8 mouse cellular contexts compared by ENCODE assay signal in genomic region chr9:106685249-106686101, GRCm38 (mm10). TPM values are rescaled to one million over a fixed set of nuclear protein-coding genes. Genes with fewer than 3 reads are reported as not detected.
DNase-seq lines count a peak whose midpoint lies in the region; ATAC-seq and TF ChIP-seq lines count a peak whose summit lies in the region.

TSS of gene Tex264 (minus strand) at chr9:106685927.

- peaks cover 22% of the 10 kb centered on the region for H3K36me3 ChIP-seq in forebrain, embryonic 10.5 days (replicated peaks)
- H3K36me3 ChIP-seq in heart, embryonic 15.5 days: peaks cover 10% of the 10 kb centered on the region
- no peaks in the 10 kb centered on the region for H3K36me3 ChIP-seq in liver, postnatal 0 days (replicated peaks; ENCODE audit: insufficient read depth, low read length)
- peaks cover 10% of the 10 kb centered on the region; the same call in 1 of the 2 replicates for H3K36me3 ChIP-seq in neural tube, embryonic 14.5 days (ENCODE audit: control insufficient read depth, insufficient read depth, low read length)

- TF ChIP-seq CTCF in liver, postnatal 0 days (IDR thresholded peaks at IDR 0.05; ENCODE audit: low read depth): no peak

- peaks cover 33% of the 10 kb centered on the region for H3K4me1 ChIP-seq in forebrain, embryonic 10.5 days
- H3K4me1 ChIP-seq in heart, embryonic 15.5 days (replicated peaks): peaks cover 19% of the 10 kb centered on the region
- H3K4me1 ChIP-seq in liver, postnatal 0 days (ENCODE audit: insufficient read depth): peaks cover 19% of the 10 kb centered on the region
- peaks cover 7% of the 10 kb centered on the region; the same call in 1 of the 2 replicates for H3K4me1 ChIP-seq in neural tube, embryonic 14.5 days (ENCODE audit: control insufficient read depth, insufficient read depth, low read length)

- DNase-seq in CD8-positive naive resting alpha-beta T cell, adult 2 months (ENCODE audit: low read depth in 2 of 2, low spot score in 2 of 2): peak; percentile 58 to 64
- DNase-seq in c-Kit-negative CD71-positive TER-119-positive erythroid progenitor cells, embryonic 14.5 days (ENCODE audit: low read depth, low spot score): peak; percentile 9
- DNase-seq in forebrain, embryonic 10.5 days (ENCODE audit: extremely low spot score, low spot score): peak; percentile 68
- DNase-seq in kidney, postnatal 36 days: peak; percentile 91 to 95
- DNase-seq in liver, postnatal 0 days: peak; percentile 83
- peak; percentile 91 for DNase-seq in testis, postnatal 10 days (ENCODE audit: low spot score)

- H3K4me2 ChIP-seq in heart, embryonic 15.5 days: peak within 1 kb of the TSS; percentile 89
- peak within 1 kb of the TSS; percentile 99 for H3K4me2 ChIP-seq in liver, postnatal 0 days (ENCODE audit: low read depth, low read length)
- peak within 1 kb of the TSS; percentile 98 for H3K4me2 ChIP-seq in neural tube, embryonic 14.5 days (ENCODE audit: low read depth, low read length)

- peak; percentile 85 for ATAC-seq in heart, embryonic 15.5 days (replicated peaks; ENCODE audit: insufficient number of reproducible peaks, insufficient read depth, low FRiP score, low read depth)
- peak; percentile 84 for ATAC-seq in liver, postnatal 0 days
- peak; percentile 93 for ATAC-seq in neural tube, embryonic 14.5 days (ENCODE audit: low read depth)

- no peaks in the 10 kb centered on the region for H3K27me3 ChIP-seq in forebrain, embryonic 10.5 days (ENCODE audit: poor library complexity, severe bottlenecking)
- H3K27me3 ChIP-seq in heart, embryonic 15.5 days: no peaks in the 10 kb centered on the region
- no peaks in the 10 kb centered on the region for H3K27me3 ChIP-seq in liver, postnatal 0 days (ENCODE audit: insufficient read depth, low read length)
- H3K27me3 ChIP-seq in neural tube, embryonic 14.5 days (ENCODE audit: control insufficient read depth, insufficient read depth, low read length): no peaks in the 10 kb centered on the region

- no peak for TF ChIP-seq EP300 in liver, postnatal 0 days (IDR thresholded peaks at IDR 0.05; ENCODE audit: low read depth)

- peak within 1 kb of the TSS; percentile 74 for H3K9ac ChIP-seq in heart, embryonic 15.5 days
- peak within 1 kb of the TSS; percentile 76 for H3K9ac ChIP-seq in liver, postnatal 0 days (replicated peaks)
- peak within 1 kb of the TSS; percentile 86 for H3K9ac ChIP-seq in neural tube, embryonic 14.5 days (replicated peaks; ENCODE audit: low read depth, low read length)

- WGBS in forebrain, embryonic 10.5 days: under 1% methylated on average over 86 of the region's 86 CpGs
- WGBS in heart, embryonic 15.5 days: under 1% methylated on average over 84 of the region's 86 CpGs
- under 1% methylated on average over 69 of the region's 86 CpGs for WGBS in liver, postnatal 0 days (ENCODE audit: insufficient replicate concordance)
- WGBS in neural tube, embryonic 14.5 days: under 1% methylated on average over 67 of the region's 86 CpGs

- no peaks in the 10 kb centered on the region for H3K9me3 ChIP-seq in forebrain, embryonic 10.5 days
- no peaks in the 10 kb centered on the region for H3K9me3 ChIP-seq in heart, embryonic 15.5 days (replicated peaks)
- no peaks in the 10 kb centered on the region for H3K9me3 ChIP-seq in liver, postnatal 0 days (ENCODE audit: low read length)
- no peaks in the 10 kb centered on the region for H3K9me3 ChIP-seq in neural tube, embryonic 14.5 days (ENCODE audit: control insufficient read depth, low read length)

- peak within 1 kb of the TSS; percentile 73 for H3K4me3 ChIP-seq in forebrain, embryonic 10.5 days
- H3K4me3 ChIP-seq in heart, embryonic 15.5 days: peak within 1 kb of the TSS; percentile 76
- H3K4me3 ChIP-seq in liver, postnatal 0 days (ENCODE audit: low read depth, low read length): peak within 1 kb of the TSS; percentile 77
- peak within 1 kb of the TSS; percentile 85 for H3K4me3 ChIP-seq in neural tube, embryonic 14.5 days (ENCODE audit: low read depth, low read length)

- peak within 1 kb of the TSS; percentile 87 for H3K27ac ChIP-seq in forebrain, embryonic 10.5 days
- H3K27ac ChIP-seq in heart, embryonic 15.5 days: peak within 1 kb of the TSS; percentile 80
- H3K27ac ChIP-seq in liver, postnatal 0 days (ENCODE audit: low read depth): peak within 1 kb of the TSS; percentile 77
- peak within 1 kb of the TSS; percentile 35; the same call in 1 of the 2 replicates for H3K27ac ChIP-seq in neural tube, embryonic 14.5 days (ENCODE audit: low read depth, low read length)

RNA-seq across cellular contexts. Expression of gene Tex264, which starts in this region (rescaled TPM):
- 25.6 and 26.5 TPM in 2 replicates for polyA plus RNA-seq in forebrain, embryonic 10.5 days (2016; fragmentation: Nextera tagmentation; extraction: Ambion mirVana)
- polyA plus RNA-seq in heart, embryonic 15.5 days (2015; fragmentation: Nextera tagmentation; extraction: Ambion mirVana): 40.1 and 48.8 TPM in 2 replicates
- 25.6 and 33.1 TPM in 2 replicates for polyA plus RNA-seq in liver, postnatal 0 days (2015; fragmentation: Nextera tagmentation; extraction: Ambion mirVana)
- 62.2 and 67.2 TPM in 2 replicates for polyA plus RNA-seq in neural tube, embryonic 14.5 days (2014; fragmentation: Nextera tagmentation; extraction: Ambion mirVana)

Comparison
In these comparisons a context has a peak if more than half of its experiments do, and no peak if none do; other contexts are left out.
1. Peak in every context shown above with its lines: DNase-seq, ATAC-seq, H3K4me3 ChIP-seq and H3K27ac ChIP-seq.
2. DNase-seq: peak in every context shown above with its lines; median percentile 93 in kidney, postnatal 36 days; 91 in testis, postnatal 10 days; 83 in liver, postnatal 0 days; 68 in forebrain, embryonic 10.5 days; 61 in CD8-positive naive resting alpha-beta T cell, adult 2 months; 9 in c-Kit-negative CD71-positive TER-119-positive erythroid progenitor cells, embryonic 14.5 days.
3. H3K27ac ChIP-seq: peak in every context shown above with its lines; median percentile 87 in forebrain, embryonic 10.5 days; 80 in heart, embryonic 15.5 days; 77 in liver, postnatal 0 days; 35 in neural tube, embryonic 14.5 days.